Mouse (Mus musculus) lung, embryonic 14.5 days (tissue): ENCODE measurements around the gene Neurl3. TPM values are rescaled to one million over a fixed set of nuclear protein-coding genes. Genes with fewer than 3 reads are reported as not detected.
A peak's percentile ranks its signal among the peaks of the same experiment; 100 is the strongest.

Source experiments
- ATAC-seq: fragments of 200-750 bp; cut with Nextera tagmentation; 2 replicates; pipeline ENCODE4 v1.8.0; 2017; ENCODE audit warnings: mild to moderate bottlenecking, moderate TSS enrichment, moderate library complexity; ENCODE audit not compliant: insufficient read depth
- DNase-seq: peaks from one replicate; pipeline ENCODE4 v3.0.0-alpha.2; 2015
- H3K27ac ChIP-seq: fragments of 300-500 bp; sonication (generic); 2 replicates; pipeline ENCODE4 v1.5.1; 2014; ENCODE audit warnings: low read depth, mild to moderate bottlenecking, moderate library complexity
- H3K27me3 ChIP-seq: fragments of 300-500 bp; sonication (generic); 2 replicates; pipeline ENCODE4 v1.6.1; 2014; ENCODE audit warnings: low read length, control low read depth; ENCODE audit not compliant: insufficient read depth
- H3K36me3 ChIP-seq: fragments of 300-500 bp; sonication (generic); 2 replicates; pipeline ENCODE4 v1.6.1; 2014; ENCODE audit warnings: control low read depth; ENCODE audit not compliant: insufficient read depth
- H3K4me1 ChIP-seq: fragments of 300-500 bp; sonication (generic); 2 replicates; pipeline ENCODE4 v1.6.1; 2014; ENCODE audit warnings: antibody characterized with exemption, control low read depth; ENCODE audit not compliant: insufficient read depth
- H3K4me2 ChIP-seq: fragments of 300-500 bp; sonication (generic); 2 replicates; pipeline ENCODE4 v1.6.1; 2014; ENCODE audit warnings: mild to moderate bottlenecking
- H3K4me3 ChIP-seq: fragments of 300-500 bp; sonication (generic); 2 replicates; pipeline ENCODE4 v1.5.1; 2014; ENCODE audit warnings: low read depth, low read length
- H3K9ac ChIP-seq: fragments of 300-500 bp; sonication (generic); 2 replicates; pipeline ENCODE4 v1.6.1; 2014
- H3K9me3 ChIP-seq: fragments of 300-500 bp; sonication (generic); 2 replicates; pipeline ENCODE4 v1.6.1; 2016; ENCODE audit warnings: low read depth, low read length, control low read depth
- CTCF ChIP-seq: IDR thresholded peaks from 2 replicates; pipeline ENCODE4 v1.5.1; 2016; ENCODE audit warnings: antibody characterized with exemption, low read depth
- WGBS: fragments of 180-500 bp; shearing (Covaris S2); extraction: QIAGEN DNeasy Blood & Tissue Kit; methylation state at CpG from one replicate; pipeline ENCODE4 v1.1.7; 2014; 5-methylcytosine and 5-hydroxymethylcytosine counted together
- polyA plus RNA-seq: library from polyadenylated mRNA; unstranded; fragments of >200 nt; fragmentation: Nextera tagmentation; extraction: Ambion mirVana; gene quantifications from 2 replicates; pipeline ENCODE4 v1.2.1, GENCODE M21; 2014

The Neurl3 gene
- polyA plus RNA-seq, 1 experiment from 2014 or later: 2.6 TPM

GRCm38 (mm10) chr1:36314959-36315775 lies 40.7 kb upstream of the Neurl3 start:
- 85% methylated on average over 11 of the region's 11 CpGs for WGBS
- ATAC-seq (no peak), DNase-seq (peak; percentile 15)
- H3K9ac ChIP-seq: no peak overlapping the region
- TF ChIP-seq CTCF: no peak
- H3K4me2 ChIP-seq: no peak overlapping the region
- H3K27me3 ChIP-seq: no peaks in the 10 kb centered on the region
- no peak overlapping the region for H3K4me3 ChIP-seq
- H3K36me3 ChIP-seq: 0 out of 2 replicates have a peak, but pooled peaks cover under 1% of the 10 kb centered on the region
- no peak overlapping the region for H3K27ac ChIP-seq
- no peaks in the 10 kb centered on the region for H3K9me3 ChIP-seq
- H3K4me1 ChIP-seq: no peaks in the 10 kb centered on the region

GRCm38 (mm10) chr1:36309498-36309901 lies 35.0 kb upstream of the Neurl3 start:
- peak overlapping the region; percentile 2; the same call in 1 of the 2 replicates for H3K4me3 ChIP-seq
- no peak for ATAC-seq
- H3K4me1 ChIP-seq: 0 out of 2 replicates have a peak, but pooled peaks cover 9% of the 10 kb centered on the region
- peak overlapping the region; percentile 93; the same call in 1 of the 2 replicates for H3K4me2 ChIP-seq
- TF ChIP-seq CTCF: no peak
- H3K36me3 ChIP-seq: no peaks in the 10 kb centered on the region
- no peak overlapping the region for H3K27ac ChIP-seq
- peak; percentile 64 for DNase-seq
- peaks cover 3% of the 10 kb centered on the region; the same call in 1 of the 2 replicates for H3K27me3 ChIP-seq
- no peak overlapping the region for H3K9ac ChIP-seq
- 32% methylated on average over 3 of the region's 3 CpGs for WGBS
- H3K9me3 ChIP-seq: no peaks in the 10 kb centered on the region

GRCm38 (mm10) chr1:36308966-36309475 lies 34.5 kb upstream of the Neurl3 start:
- WGBS: 60% methylated on average over 9 of the region's 9 CpGs
- DNase-seq (no peak), ATAC-seq (no peak)
- peak overlapping the region; percentile 2; the same call in 1 of the 2 replicates for H3K4me3 ChIP-seq
- peak overlapping the region; percentile 93 for H3K4me2 ChIP-seq
- no peak overlapping the region for H3K9ac ChIP-seq
- no peak overlapping the region for H3K27ac ChIP-seq
- no peaks in the 10 kb centered on the region for H3K9me3 ChIP-seq
- H3K27me3 ChIP-seq: peaks cover 3% of the 10 kb centered on the region; the same call in 1 of the 2 replicates
- no peaks in the 10 kb centered on the region for H3K36me3 ChIP-seq
- no peak for TF ChIP-seq CTCF
- H3K4me1 ChIP-seq: 0 out of 2 replicates have a peak, but pooled peaks cover 9% of the 10 kb centered on the region

GRCm38 (mm10) chr1:36308451-36308901 lies 34.0 kb upstream of the Neurl3 start:
- H3K27ac ChIP-seq: no peak overlapping the region
- ATAC-seq (no peak), DNase-seq (peak; percentile 6)
- TF ChIP-seq CTCF: no peak
- peak overlapping the region; percentile 58 for H3K9ac ChIP-seq
- 8% methylated on average over 12 of the region's 12 CpGs for WGBS
- H3K4me2 ChIP-seq: peak overlapping the region; percentile 93
- H3K4me1 ChIP-seq: 0 out of 2 replicates have a peak, but pooled peaks cover 9% of the 10 kb centered on the region
- no peaks in the 10 kb centered on the region for H3K36me3 ChIP-seq
- peaks cover 3% of the 10 kb centered on the region; the same call in 1 of the 2 replicates for H3K27me3 ChIP-seq
- peak overlapping the region; percentile 58 for H3K4me3 ChIP-seq
- no peaks in the 10 kb centered on the region for H3K9me3 ChIP-seq

GRCm38 (mm10) chr1:36307495-36308280 lies 33.2 kb upstream of the Neurl3 start, which contains the start of gene Arid5a:
Gene Arid5a (plus strand): TSS chr1:36307733.
- peak; percentile 10; the same call in 1 of the 2 replicates for TF ChIP-seq CTCF
- H3K9me3 ChIP-seq: no peaks in the 10 kb centered on the region
- no peaks in the 10 kb centered on the region for H3K36me3 ChIP-seq
- H3K4me2 ChIP-seq: peak within 1 kb of the TSS; percentile 93
- peak within 1 kb of the TSS; percentile 58 for H3K9ac ChIP-seq
- H3K4me1 ChIP-seq: 0 out of 2 replicates have a peak, but pooled peaks cover 9% of the 10 kb centered on the region
- peak; percentile 90 for ATAC-seq
- peak; percentile 95 for DNase-seq
- under 1% methylated on average over 65 of the region's 65 CpGs for WGBS
- H3K27me3 ChIP-seq: peaks cover 3% of the 10 kb centered on the region; the same call in 1 of the 2 replicates
- H3K27ac ChIP-seq: peak within 1 kb of the TSS; percentile 60
- peak within 1 kb of the TSS; percentile 58 for H3K4me3 ChIP-seq

- WGBS: 64% methylated on average over 7 of the region's 7 CpGs
- TF ChIP-seq CTCF: no peak
- Histone ChIP-seq H3K27me3 (peaks cover 3% of the 10 kb centered on the region; the same call in 1 of the 2 replicates), H3K9me3 (no peaks in the 10 kb centered on the region), H3K9ac (no peak overlapping the region), H3K36me3 (no peaks in the 10 kb centered on the region), H3K27ac (no peak overlapping the region), H3K4me3 (no peak overlapping the region), H3K4me1 (0 out of 2 replicates have a peak, but pooled peaks cover 9% of the 10 kb centered on the region), H3K4me2 (0 out of 2 replicates have a peak overlapping the region, but pooled peaks have one; percentile 93)
- DNase-seq: no peak
- no peak; the same call in 1 of the 2 replicates for ATAC-seq
Observed at GRCm38 (mm10) chr1:36307121-36307494, 32.6 kb upstream of the Neurl3 start.
